In genomic region chr3:131078041-131078621, GRCm38 (mm10) we compare ENCODE assay signal across 19 mouse cellular contexts.
"Had no signal": no experiment of that assay in that cellular context is flagged by ENCODE, and none has a peak within 500 bp of the region (broad histone marks: within the 10 kb centered on the region; RNA-seq: fewer than 3 reads in every experiment).

No protein-coding gene starts in this region.

- H3K4me2 ChIP-seq: intestine, embryonic 15.5 days; kidney, embryonic 15.5 days; limb, embryonic 13.5 days; liver, embryonic 13.5 days; neural tube, embryonic 13.5 days; stomach, embryonic 15.5 days had no signal

- H3K9me3 ChIP-seq: intestine, embryonic 15.5 days; kidney, embryonic 15.5 days; limb, embryonic 10.5 days; limb, embryonic 13.5 days; liver, embryonic 13.5 days; neural tube, embryonic 13.5 days; stomach, embryonic 15.5 days had no signal

- DNase-seq: kidney, adult 11 months; kidney, adult 8-10 months; kidney, postnatal 10 days; kidney, postnatal 36 days; liver, embryonic 13.5 days; lung, adult 2 months; lung, postnatal 14 days; lung, postnatal 4 days; retina, postnatal 1 day; right cerebral cortex, postnatal 25 days; spleen, adult 18-20 months; thymus, postnatal 36 days had no signal

- H3K27me3 ChIP-seq: intestine, embryonic 15.5 days; kidney, embryonic 15.5 days; limb, embryonic 13.5 days; liver, embryonic 13.5 days; neural tube, embryonic 13.5 days; stomach, embryonic 15.5 days had no signal

- ATAC-seq: intestine, embryonic 15.5 days had no signal

- H3K9ac ChIP-seq: intestine, embryonic 15.5 days; kidney, embryonic 15.5 days; limb, embryonic 13.5 days; liver, embryonic 13.5 days; neural tube, embryonic 13.5 days; stomach, embryonic 15.5 days had no signal

- H3K27ac ChIP-seq: intestine, embryonic 15.5 days; kidney, embryonic 15.5 days; limb, embryonic 10.5 days; limb, embryonic 13.5 days; liver, embryonic 13.5 days; neural tube, embryonic 13.5 days; stomach, embryonic 15.5 days had no signal

- H3K36me3 ChIP-seq: intestine, embryonic 15.5 days; kidney, embryonic 15.5 days; limb, embryonic 10.5 days; limb, embryonic 13.5 days; liver, embryonic 13.5 days; neural tube, embryonic 13.5 days; stomach, embryonic 15.5 days had no signal

- H3K4me3 ChIP-seq: intestine, embryonic 15.5 days; kidney, embryonic 15.5 days; limb, embryonic 10.5 days; limb, embryonic 13.5 days; liver, embryonic 13.5 days; myocyte; neural tube, embryonic 13.5 days; stomach, embryonic 15.5 days had no signal

- H3K4me1 ChIP-seq: intestine, embryonic 15.5 days; kidney, embryonic 15.5 days; limb, embryonic 13.5 days; liver, embryonic 13.5 days; neural tube, embryonic 13.5 days; stomach, embryonic 15.5 days had no signal
